ENCODE assay signal across 7 mouse cellular contexts in genomic region chr9:64252591-64253020, GRCm38 (mm10). TPM values are rescaled to one million over a fixed set of nuclear protein-coding genes. Genes with fewer than 3 reads are reported as not detected.
DNase-seq lines count a peak whose midpoint lies in the region; ATAC-seq and TF ChIP-seq lines count a peak whose summit lies in the region.

No protein-coding gene starts in this region.

- H3K4me3 ChIP-seq in ES-E14 (ENCODE audit: insufficient read depth in 1 of 2, low read depth in 1 of 2, low read length in 2 of 2, poor library complexity in 1 of 2, severe bottlenecking in 1 of 2): peak overlapping the region; percentile 74 to 93
- peak overlapping the region; percentile 75 for H3K4me3 ChIP-seq in forebrain, embryonic 11.5 days (ENCODE audit: low read depth, low read length)
- H3K4me3 ChIP-seq in hindbrain, embryonic 11.5 days (ENCODE audit: low read depth, low read length): peak overlapping the region; percentile 77
- peak overlapping the region; percentile 95 for H3K4me3 ChIP-seq in limb, embryonic 13.5 days
- peak overlapping the region; percentile 93 for H3K4me3 ChIP-seq in midbrain, embryonic 16.5 days (ENCODE audit: low read depth, low read length)

- H3K4me1 ChIP-seq in ES-E14 (ENCODE audit: control insufficient read depth in 2 of 2, insufficient read depth in 2 of 2, low read length in 2 of 2, poor library complexity in 1 of 2): peaks cover 0 to 7% of the 10 kb centered on the region in 2 experiments; a peak in 2 of 4 replicates
- peaks cover 8% of the 10 kb centered on the region; the same call in 1 of the 2 replicates for H3K4me1 ChIP-seq in forebrain, embryonic 11.5 days (replicated peaks; ENCODE audit: control insufficient read depth, insufficient read depth, low read length)
- H3K4me1 ChIP-seq in hindbrain, embryonic 11.5 days (replicated peaks; ENCODE audit: control insufficient read depth, insufficient read depth, low read length): no peaks in the 10 kb centered on the region; the same call in 1 of the 2 replicates
- H3K4me1 ChIP-seq in limb, embryonic 13.5 days: peaks cover 25% of the 10 kb centered on the region
- peaks cover 15% of the 10 kb centered on the region for H3K4me1 ChIP-seq in midbrain, embryonic 16.5 days (ENCODE audit: control insufficient read depth, insufficient read depth, low read length)

- in situ Hi-C loops in ES-E14 (cut with MboI; ENCODE audit: low sequenced_read_pairs in 2 of 2, unreplicated experiment in 2 of 2): no loop called here

- H3K27ac ChIP-seq in ES-E14 (ENCODE audit: insufficient read depth, low read depth, low read length, poor library complexity, severe bottlenecking): peak overlapping the region; percentile 58; the same call in 1 of the 2 replicates
- no peak overlapping the region for H3K27ac ChIP-seq in forebrain, embryonic 11.5 days (ENCODE audit: low read depth, low read length)
- H3K27ac ChIP-seq in hindbrain, embryonic 11.5 days (ENCODE audit: low read depth, low read length): peak overlapping the region; percentile 84; the same call in 1 of the 2 replicates
- peak overlapping the region; percentile 93 for H3K27ac ChIP-seq in limb, embryonic 13.5 days
- H3K27ac ChIP-seq in midbrain, embryonic 16.5 days (ENCODE audit: low read length): peak overlapping the region; percentile 92

- peak overlapping the region; percentile 88 for H3K4me2 ChIP-seq in forebrain, embryonic 11.5 days (ENCODE audit: low read depth, low read length, severe bottlenecking)
- H3K4me2 ChIP-seq in hindbrain, embryonic 11.5 days (replicated peaks; ENCODE audit: low read depth, low read length): peak overlapping the region; percentile 69
- H3K4me2 ChIP-seq in limb, embryonic 13.5 days (replicated peaks): peak overlapping the region; percentile 78
- peak overlapping the region; percentile 60 for H3K4me2 ChIP-seq in midbrain, embryonic 16.5 days (ENCODE audit: low read length)

- H3K27me3 ChIP-seq in forebrain, embryonic 11.5 days (ENCODE audit: control insufficient read depth, insufficient read depth, low read length): no peaks in the 10 kb centered on the region
- H3K27me3 ChIP-seq in hindbrain, embryonic 11.5 days (ENCODE audit: control insufficient read depth, insufficient read depth, low read length): no peaks in the 10 kb centered on the region
- H3K27me3 ChIP-seq in limb, embryonic 13.5 days: no peaks in the 10 kb centered on the region
- no peaks in the 10 kb centered on the region for H3K27me3 ChIP-seq in midbrain, embryonic 16.5 days (ENCODE audit: control insufficient read depth, insufficient read depth, low read depth, low read length)

- peaks cover 3% of the 10 kb centered on the region; the same call in 1 of the 2 replicates for H3K36me3 ChIP-seq in ES-E14 (ENCODE audit: control insufficient read depth, insufficient read depth, low read length, poor library complexity, severe bottlenecking)
- no peaks in the 10 kb centered on the region for H3K36me3 ChIP-seq in forebrain, embryonic 11.5 days (ENCODE audit: control insufficient read depth, insufficient read depth, low read length)
- H3K36me3 ChIP-seq in hindbrain, embryonic 11.5 days (ENCODE audit: control insufficient read depth, insufficient read depth, low read length): no peaks in the 10 kb centered on the region
- peaks cover 7% of the 10 kb centered on the region; the same call in 1 of the 2 replicates for H3K36me3 ChIP-seq in limb, embryonic 13.5 days
- H3K36me3 ChIP-seq in midbrain, embryonic 16.5 days (ENCODE audit: control insufficient read depth, insufficient read depth, low read length): no peaks in the 10 kb centered on the region

- ATAC-seq in forebrain, embryonic 11.5 days (replicated peaks; ENCODE audit: low FRiP score): peak; percentile 6; the same call in 1 of the 2 replicates
- no peak for ATAC-seq in hindbrain, embryonic 11.5 days (ENCODE audit: low FRiP score)
- no peak; the same call in 1 of the 2 replicates for ATAC-seq in limb, embryonic 13.5 days (ENCODE audit: low FRiP score, low read depth)
- ATAC-seq in midbrain, embryonic 16.5 days: no peak
- ATAC-seq in megakaryocyte progenitor cell, adult 5-6 weeks (replicated peaks; ENCODE audit: poor library complexity): no peak

- peak overlapping the region; percentile 85 for H3K9ac ChIP-seq in ES-E14 (ENCODE audit: insufficient read depth, low read depth, low read length, poor library complexity, severe bottlenecking)
- H3K9ac ChIP-seq in forebrain, embryonic 11.5 days (ENCODE audit: low read length): peak overlapping the region; percentile 92
- H3K9ac ChIP-seq in hindbrain, embryonic 11.5 days (ENCODE audit: low read depth, low read length): peak overlapping the region; percentile 89
- H3K9ac ChIP-seq in limb, embryonic 13.5 days: peak overlapping the region; percentile 94
- peak overlapping the region; percentile 88 for H3K9ac ChIP-seq in midbrain, embryonic 16.5 days (ENCODE audit: low read depth, low read length)

- under 1% methylated on average over 16 of the region's 16 CpGs for WGBS in forebrain, embryonic 11.5 days
- 0% methylated on average over 16 of the region's 16 CpGs for WGBS in hindbrain, embryonic 11.5 days
- under 1% methylated on average over 16 of the region's 16 CpGs for WGBS in limb, embryonic 13.5 days
- WGBS in midbrain, embryonic 16.5 days: 0% methylated on average over 16 of the region's 16 CpGs

- no peak for DNase-seq in ES-E14 (ENCODE audit: low read depth, low spot score)
- DNase-seq in brain, adult 2 months (ENCODE audit: low read depth, low spot score): peak; percentile 29
- peak; percentile 66 for DNase-seq in forebrain, embryonic 11.5 days (ENCODE audit: low spot score)
- DNase-seq in hindbrain, embryonic 11.5 days (ENCODE audit: low spot score): no peak

- H3K9me3 ChIP-seq in ES-E14 (ENCODE audit: control insufficient read depth, insufficient read depth, low read depth, low read length): no peaks in the 10 kb centered on the region
- H3K9me3 ChIP-seq in forebrain, embryonic 11.5 days (ENCODE audit: control insufficient read depth, low read length): no peaks in the 10 kb centered on the region
- no peaks in the 10 kb centered on the region for H3K9me3 ChIP-seq in hindbrain, embryonic 11.5 days (ENCODE audit: control insufficient read depth, low read length)
- H3K9me3 ChIP-seq in limb, embryonic 13.5 days: no peaks in the 10 kb centered on the region
- H3K9me3 ChIP-seq in midbrain, embryonic 16.5 days (replicated peaks; ENCODE audit: control insufficient read depth, low read length, poor library complexity, severe bottlenecking): no peaks in the 10 kb centered on the region

TF ChIP-seq in ES-E14, 5 proteins besides CTCF, POLR2A, EP300 and RAD21:
- no peak for TF ChIP-seq ZNF384 (IDR thresholded peaks at IDR 0.05; ENCODE audit: low read depth, low read length)

RNA-seq across cellular contexts. Expression of gene Map2k1, which starts 0.8 kb away (rescaled TPM):
- 62.1 and 73.0 TPM in 2 replicates for total RNA-seq in ES-E14 (2012; rRNA removed)
- polyA plus RNA-seq in forebrain, embryonic 11.5 days (2014; fragmentation: Nextera tagmentation; extraction: Ambion mirVana): 67.7 and 71.1 TPM in 2 replicates
- 71.8 and 79.1 TPM in 2 replicates for polyA plus RNA-seq in hindbrain, embryonic 11.5 days (2014; fragmentation: Nextera tagmentation; extraction: Ambion mirVana)
- 79.0 and 80.1 TPM in 2 replicates for polyA plus RNA-seq in limb, embryonic 13.5 days (2015; fragmentation: Nextera tagmentation; extraction: Ambion mirVana)
- polyA plus RNA-seq in midbrain, embryonic 16.5 days (2015; fragmentation: Nextera tagmentation; extraction: Ambion mirVana): 62.6 and 68.4 TPM in 2 replicates
- 34.0 and 38.3 TPM in 2 replicates for total RNA-seq in megakaryocyte progenitor cell, adult 5-6 weeks (2015)
- total RNA-seq in megakaryocyte progenitor cell, adult 5-6 weeks (2017): 47.0 and 54.7 TPM in 2 replicates

RNA-seq across cellular contexts. Expression of gene Uchl4, which starts 17.6 kb away (rescaled TPM):
- total RNA-seq in ES-E14 (2012; rRNA removed): 0.48 and 0.54 TPM in 2 replicates
- 3.7 and 4.9 TPM in 2 replicates for polyA plus RNA-seq in forebrain, embryonic 11.5 days (2014; fragmentation: Nextera tagmentation; extraction: Ambion mirVana)
- 4.0 and 5.2 TPM in 2 replicates for polyA plus RNA-seq in hindbrain, embryonic 11.5 days (2014; fragmentation: Nextera tagmentation; extraction: Ambion mirVana)
- polyA plus RNA-seq in limb, embryonic 13.5 days (2015; fragmentation: Nextera tagmentation; extraction: Ambion mirVana): 3.0 and 3.2 TPM in 2 replicates
- polyA plus RNA-seq in midbrain, embryonic 16.5 days (2015; fragmentation: Nextera tagmentation; extraction: Ambion mirVana): 2.7 and 2.9 TPM in 2 replicates
- total RNA-seq in megakaryocyte progenitor cell, adult 5-6 weeks (2015): 0.62 and 0.88 TPM in 2 replicates
- 1.1 and 1.4 TPM in 2 replicates for total RNA-seq in megakaryocyte progenitor cell, adult 5-6 weeks (2017)

RNA-seq across cellular contexts. Expression of gene Tipin, which starts 28.8 kb away (rescaled TPM):
- total RNA-seq in ES-E14 (2012; rRNA removed): 133 and 195 TPM in 2 replicates
- 300 and 304 TPM in 2 replicates for polyA plus RNA-seq in forebrain, embryonic 11.5 days (2014; fragmentation: Nextera tagmentation; extraction: Ambion mirVana)
- polyA plus RNA-seq in hindbrain, embryonic 11.5 days (2014; fragmentation: Nextera tagmentation; extraction: Ambion mirVana): 226 and 233 TPM in 2 replicates
- polyA plus RNA-seq in limb, embryonic 13.5 days (2015; fragmentation: Nextera tagmentation; extraction: Ambion mirVana): 218 and 225 TPM in 2 replicates
- 56.3 and 66.2 TPM in 2 replicates for polyA plus RNA-seq in midbrain, embryonic 16.5 days (2015; fragmentation: Nextera tagmentation; extraction: Ambion mirVana)
- 280 and 286 TPM in 2 replicates for total RNA-seq in megakaryocyte progenitor cell, adult 5-6 weeks (2015)
- 316 and 335 TPM in 2 replicates for total RNA-seq in megakaryocyte progenitor cell, adult 5-6 weeks (2017)

Comparison
In these comparisons a context has a peak if more than half of its experiments do, and no peak if none do; other contexts are left out.
1. DNase-seq: peak in brain, adult 2 months (single experiment) and forebrain, embryonic 11.5 days (single experiment); none in ES-E14 (single experiment) and hindbrain, embryonic 11.5 days (single experiment).
2. Peak in every context shown above with its lines, with median percentiles within 50 percentile points of each other: H3K4me3 ChIP-seq, H3K9ac ChIP-seq and H3K4me2 ChIP-seq.